Mouse (Mus musculus) embryonic facial prominence, embryonic 10.5 days (tissue): ENCODE data around the gene Rpl28. TPM values are rescaled to one million over a fixed set of nuclear protein-coding genes. Genes with fewer than 3 reads are reported as not detected.

Experiments used
- polyA plus RNA-seq: library from polyadenylated mRNA; unstranded; fragments of >200 nt; fragmentation: Nextera tagmentation; extraction: Ambion mirVana; gene quantifications from 2 replicates; pipeline ENCODE4 v1.2.1, GENCODE M21; 2016

Rpl28 gene
- polyA plus RNA-seq, 1 experiment from 2014 or later = 403 TPM

Other genes starting within 250 kb of the Rpl28 start
- gene Syt5, start 245.3 kb upstream of the Rpl28 start, polyA plus RNA-seq = 4.3 and 5.6 TPM in 2 replicates
- gene Ptprh, start 188.8 kb upstream of the Rpl28 start, polyA plus RNA-seq = not detected in 2 replicates
- 1.9 and 2.1 TPM in 2 replicates for gene Tmem86b, start 161.5 kb upstream of the Rpl28 start, polyA plus RNA-seq
- 9.3 and 11.0 TPM in 2 replicates for gene Ppp6r1, start 133.9 kb upstream of the Rpl28 start, polyA plus RNA-seq
- gene Hspbp1, start 107.8 kb upstream of the Rpl28 start, polyA plus RNA-seq = 131 and 136 TPM in 2 replicates
- 2.0 and 2.2 TPM in 2 replicates for gene Brsk1, start 102.3 kb upstream of the Rpl28 start, polyA plus RNA-seq
- gene Tmem150b, start 67.6 kb upstream of the Rpl28 start, polyA plus RNA-seq = 0.14 and 0.20 TPM in 2 replicates
- gene Kmt5c, start 52.8 kb upstream of the Rpl28 start, polyA plus RNA-seq = 102 and 103 TPM in 2 replicates
- 42.5 and 46.0 TPM in 2 replicates for gene Cox6b2, start 39.8 kb upstream of the Rpl28 start, polyA plus RNA-seq
- not detected in 2 replicates for gene Fam71e2, start 21.6 kb upstream of the Rpl28 start, polyA plus RNA-seq
- gene Il11, start 10.0 kb upstream of the Rpl28 start, polyA plus RNA-seq = 0.15 and 0.19 TPM in 2 replicates
- not detected in 2 replicates for gene Tmem190, start 9.9 kb upstream of the Rpl28 start, polyA plus RNA-seq
- 4.1 and 4.2 TPM in 2 replicates for gene Tmem238, start 3.2 kb upstream of the Rpl28 start, polyA plus RNA-seq
- gene Ube2s, start 19.7 kb downstream of the Rpl28 start, polyA plus RNA-seq = 422 and 438 TPM in 2 replicates
- gene Shisa7, start 51.8 kb downstream of the Rpl28 start, polyA plus RNA-seq = 0.23 and 0.35 TPM in 2 replicates
- 2.6 and 4.1 TPM in 2 replicates for gene Isoc2b, start 77.4 kb downstream of the Rpl28 start, polyA plus RNA-seq
- 0.68 and 0.86 TPM in 2 replicates for gene Isoc2a, start 84.3 kb downstream of the Rpl28 start, polyA plus RNA-seq
- gene Gm36210, start 113.6 kb downstream of the Rpl28 start, polyA plus RNA-seq = 0.22 TPM in 1 of 2 replicates, not detected in the other
- gene Zfp628, start 122.3 kb downstream of the Rpl28 start, polyA plus RNA-seq = 4.5 and 4.6 TPM in 2 replicates
- 4.9 and 5.3 TPM in 2 replicates for gene Nat14, start 129.2 kb downstream of the Rpl28 start, polyA plus RNA-seq
- gene Ssc5d, start 132.9 kb downstream of the Rpl28 start, polyA plus RNA-seq = 1.4 and 1.7 TPM in 2 replicates
- gene Sbk2, start 171.5 kb downstream of the Rpl28 start, polyA plus RNA-seq = 0.09 TPM in 1 of 2 replicates, not detected in the other
- 0.05 TPM in 1 of 2 replicates, not detected in the other for gene Sbk3, start 178.3 kb downstream of the Rpl28 start, polyA plus RNA-seq
- gene Zfp579, start 203.3 kb downstream of the Rpl28 start, polyA plus RNA-seq = 24.8 and 29.3 TPM in 2 replicates
- 7.8 and 8.0 TPM in 2 replicates for gene Zfp524, start 221.5 kb downstream of the Rpl28 start, polyA plus RNA-seq
- 55.6 and 56.5 TPM in 2 replicates for gene Fiz1, start 221.8 kb downstream of the Rpl28 start, polyA plus RNA-seq
- gene Gm44973, start 222.6 kb downstream of the Rpl28 start, polyA plus RNA-seq = 0.38 and 1.3 TPM in 2 replicates
- 6.1 and 6.6 TPM in 2 replicates for gene Zfp865, start 227.5 kb downstream of the Rpl28 start, polyA plus RNA-seq
- 7.9 and 8.0 TPM in 2 replicates for gene Ccdc106, start 227.7 kb downstream of the Rpl28 start, polyA plus RNA-seq
- gene 4632433K11Rik, start 241.2 kb downstream of the Rpl28 start, polyA plus RNA-seq = not detected in 2 replicates
- gene Zfp784, start 245.6 kb downstream of the Rpl28 start, polyA plus RNA-seq = 2.7 and 2.8 TPM in 2 replicates